Mouse (Mus musculus) midbrain, embryonic 12.5 days (tissue): Measurements from ENCODE around the gene Gpr107. TPM values are rescaled to one million over a fixed set of nuclear protein-coding genes. Genes with fewer than 3 reads are reported as not detected.

Experiments
- ATAC-seq: fragments of 200-750 bp; cut with Nextera tagmentation; 2 replicates; pipeline ENCODE4 v1.8.0; 2017; ENCODE audit warnings: low read depth, moderate TSS enrichment, moderate library complexity; ENCODE audit not compliant: low FRiP score
- H3K27ac ChIP-seq: fragments of 300-500 bp; sonication (generic); replicated peaks from 2 replicates; pipeline ENCODE4 v1.5.1; 2016; ENCODE audit warnings: mild to moderate bottlenecking
- H3K27me3 ChIP-seq: fragments of 300-500 bp; sonication (generic); 2 replicates; pipeline ENCODE4 v1.6.1; 2016; ENCODE audit warnings: mild to moderate bottlenecking
- H3K36me3 ChIP-seq: fragments of 300-500 bp; sonication (generic); 2 replicates; pipeline ENCODE4 v1.6.1; 2016
- H3K4me1 ChIP-seq: fragments of 300-500 bp; sonication (generic); 2 replicates; pipeline ENCODE4 v1.6.1; 2016
- H3K4me2 ChIP-seq: fragments of 300-500 bp; sonication (generic); replicated peaks from 2 replicates; pipeline ENCODE4 v1.6.1; 2016; ENCODE audit warnings: mild to moderate bottlenecking, moderate library complexity
- H3K4me3 ChIP-seq: fragments of 300-500 bp; sonication (generic); 2 replicates; pipeline ENCODE4 v1.5.1; 2016; ENCODE audit warnings: mild to moderate bottlenecking
- H3K9ac ChIP-seq: fragments of 300-500 bp; sonication (generic); replicated peaks from 2 replicates; pipeline ENCODE4 v1.6.1; 2016; ENCODE audit warnings: mild to moderate bottlenecking, moderate library complexity
- H3K9me3 ChIP-seq: fragments of 300-500 bp; sonication (generic); 2 replicates; pipeline ENCODE4 v1.6.1; 2016; ENCODE audit warnings: mild to moderate bottlenecking
- WGBS: fragments of 180-500 bp; shearing (Covaris S2); methylation state at CpG from one replicate; pipeline ENCODE4 v1.1.7; 2016; 5-methylcytosine and 5-hydroxymethylcytosine counted together
- polyA plus RNA-seq: library from polyadenylated mRNA; unstranded; fragments of >200 nt; fragmentation: Nextera tagmentation; extraction: Ambion mirVana; gene quantifications from 2 replicates; pipeline ENCODE4 v1.2.1, GENCODE M21; 2016

Gene Gpr107
- polyA plus RNA-seq, 1 experiment from 2014 or later = 41.7 TPM

GRCm38 (mm10) chr2:31257096-31257495 is 105.0 kb downstream of the Gpr107 start:
- peaks cover 54% of the 10 kb centered on the region for H3K4me1 ChIP-seq
- WGBS = 73% methylated on average over 6 of the region's 6 CpGs

GRCm38 (mm10) chr2:31258609-31259366 is 106.7 kb downstream of the Gpr107 start:
- 11% methylated on average over 22 of the region's 22 CpGs for WGBS
- peak overlapping the region; percentile 37 for H3K9ac ChIP-seq
- peak; percentile 42; the same call in 1 of the 2 replicates for ATAC-seq
- peaks cover 66% of the 10 kb centered on the region for H3K4me1 ChIP-seq
- no peak overlapping the region for H3K27ac ChIP-seq
- H3K36me3 ChIP-seq = 0 out of 2 replicates have a peak, but pooled peaks cover 8% of the 10 kb centered on the region
- H3K4me2 ChIP-seq = peak overlapping the region; percentile 74
- no peaks in the 10 kb centered on the region for H3K9me3 ChIP-seq
- peak overlapping the region; percentile 44 for H3K4me3 ChIP-seq
- peaks cover 3% of the 10 kb centered on the region; the same call in 1 of the 2 replicates for H3K27me3 ChIP-seq

More at GRCm38 (mm10) chr2:31257096-31257495, 105.0 kb downstream of the Gpr107 start:
- no peak overlapping the region for H3K9ac ChIP-seq
- 0 out of 2 replicates have a peak, but pooled peaks cover 4% of the 10 kb centered on the region for H3K36me3 ChIP-seq
- peaks cover 3% of the 10 kb centered on the region; the same call in 1 of the 2 replicates for H3K27me3 ChIP-seq
- no peak for ATAC-seq
- no peaks in the 10 kb centered on the region for H3K9me3 ChIP-seq
- H3K27ac ChIP-seq = no peak overlapping the region
- no peak overlapping the region for H3K4me3 ChIP-seq
- H3K4me2 ChIP-seq = no peak overlapping the region

GRCm38 (mm10) chr2:31259367-31259920 is 107.3 kb downstream of the Gpr107 start:
- 24% methylated on average over 9 of the region's 9 CpGs for WGBS
- no peak overlapping the region; the same call in 1 of the 2 replicates for H3K9ac ChIP-seq
- peak overlapping the region; percentile 44 for H3K4me3 ChIP-seq
- H3K9me3 ChIP-seq = no peaks in the 10 kb centered on the region
- peaks cover 72% of the 10 kb centered on the region for H3K4me1 ChIP-seq
- no peak for ATAC-seq
- H3K4me2 ChIP-seq = peak overlapping the region; percentile 74
- peaks cover 3% of the 10 kb centered on the region; the same call in 1 of the 2 replicates for H3K27me3 ChIP-seq
- H3K27ac ChIP-seq = no peak overlapping the region
- H3K36me3 ChIP-seq = 0 out of 2 replicates have a peak, but pooled peaks cover 8% of the 10 kb centered on the region

- 90% methylated on average over 8 of the region's 8 CpGs for WGBS
- H3K4me2 ChIP-seq = no peak overlapping the region
- H3K4me3 ChIP-seq = no peak overlapping the region
- H3K9ac ChIP-seq = no peak overlapping the region
- H3K27me3 ChIP-seq = peaks cover 3% of the 10 kb centered on the region; the same call in 1 of the 2 replicates
- H3K27ac ChIP-seq = no peak overlapping the region
- H3K4me1 ChIP-seq = peaks cover 76% of the 10 kb centered on the region
- 0 out of 2 replicates have a peak, but pooled peaks cover 8% of the 10 kb centered on the region for H3K36me3 ChIP-seq
- H3K9me3 ChIP-seq = no peaks in the 10 kb centered on the region
- no peak for ATAC-seq
Measured at GRCm38 (mm10) chr2:31260549-31260948, 108.4 kb downstream of the Gpr107 start.

DNA sequence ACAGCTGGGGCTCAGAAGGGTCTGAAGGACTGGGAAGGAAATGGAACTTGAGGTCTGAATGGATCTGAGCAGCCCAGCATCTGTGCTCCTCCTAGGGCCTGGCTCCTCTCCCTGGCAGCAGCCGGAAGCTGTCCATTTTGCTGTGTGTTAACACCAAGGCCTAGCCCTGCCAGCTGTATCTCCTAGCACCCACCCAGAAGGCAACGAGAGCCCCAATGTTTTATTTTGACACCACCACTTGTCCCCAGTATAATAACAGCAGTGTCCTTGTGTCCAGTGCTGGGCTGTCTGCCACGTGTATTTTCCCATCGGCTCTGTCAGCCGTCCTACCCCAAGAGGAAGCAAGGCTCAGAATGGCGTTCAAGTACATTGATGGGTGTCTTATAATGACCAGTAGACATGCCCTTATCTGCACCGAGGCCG is 110.9 kb downstream of the Gpr107 start:
- no peak for ATAC-seq
- H3K4me1 ChIP-seq = peaks cover 71% of the 10 kb centered on the region
- no peaks in the 10 kb centered on the region for H3K27me3 ChIP-seq
- 84% methylated on average over 8 of the region's 8 CpGs for WGBS
- H3K27ac ChIP-seq = no peak overlapping the region
- no peak overlapping the region for H3K4me3 ChIP-seq
- no peak overlapping the region for H3K9ac ChIP-seq
- no peaks in the 10 kb centered on the region for H3K9me3 ChIP-seq
- 0 out of 2 replicates have a peak, but pooled peaks cover 8% of the 10 kb centered on the region for H3K36me3 ChIP-seq
- no peak overlapping the region for H3K4me2 ChIP-seq

GRCm38 (mm10) chr2:31263746-31264378 is 111.7 kb downstream of the Gpr107 start:
- WGBS = 61% methylated on average over 10 of the region's 10 CpGs
- 0 out of 2 replicates have a peak, but pooled peaks cover 8% of the 10 kb centered on the region for H3K36me3 ChIP-seq
- ATAC-seq = no peak
- H3K9ac ChIP-seq = peak overlapping the region; percentile 33; the same call in 1 of the 2 replicates
- no peak overlapping the region for H3K4me2 ChIP-seq
- H3K4me1 ChIP-seq = peaks cover 71% of the 10 kb centered on the region
- H3K9me3 ChIP-seq = no peaks in the 10 kb centered on the region
- H3K27me3 ChIP-seq = no peaks in the 10 kb centered on the region
- no peak overlapping the region; the same call in 1 of the 2 replicates for H3K27ac ChIP-seq
- no peak overlapping the region for H3K4me3 ChIP-seq

GRCm38 (mm10) chr2:31267447-31267846 is 115.3 kb downstream of the Gpr107 start:
- H3K4me1 ChIP-seq = peaks cover 65% of the 10 kb centered on the region
- 0 out of 2 replicates have a peak overlapping the region, but pooled peaks have one; percentile 13 for H3K9ac ChIP-seq
- no peaks in the 10 kb centered on the region for H3K36me3 ChIP-seq
- ATAC-seq = peak; percentile 38
- peak overlapping the region; percentile 60 for H3K27ac ChIP-seq
- 11% methylated on average over 6 of the region's 6 CpGs for WGBS
- no peak overlapping the region for H3K4me3 ChIP-seq
- no peaks in the 10 kb centered on the region for H3K27me3 ChIP-seq
- no peaks in the 10 kb centered on the region for H3K9me3 ChIP-seq
- no peak overlapping the region for H3K4me2 ChIP-seq

Other genes starting within 250 kb of the Gpr107 start
- 3.6 and 4.6 TPM in 2 replicates for gene Ptges, start 222.5 kb upstream of the Gpr107 start, polyA plus RNA-seq
- 20.4 and 22.2 TPM in 2 replicates for gene Tor1b, start 199.4 kb upstream of the Gpr107 start, polyA plus RNA-seq
- gene Tor1a, start 184.4 kb upstream of the Gpr107 start, polyA plus RNA-seq = 87.7 and 92.3 TPM in 2 replicates
- gene BC005624, start 170.1 kb upstream of the Gpr107 start, polyA plus RNA-seq = 70.8 and 75.3 TPM in 2 replicates
- 33.7 and 35.1 TPM in 2 replicates for gene Usp20, start 170.0 kb upstream of the Gpr107 start, polyA plus RNA-seq
- gene Fnbp1, start 10.3 kb upstream of the Gpr107 start, polyA plus RNA-seq = 12.8 and 13.1 TPM in 2 replicates
- 75.8 and 90.3 TPM in 2 replicates for gene Ncs1, start 93.5 kb downstream of the Gpr107 start, polyA plus RNA-seq
- gene Hmcn2, start 162.1 kb downstream of the Gpr107 start, polyA plus RNA-seq = 0.09 TPM in 1 of 2 replicates, not detected in the other